Mouse (Mus musculus) c-Kit-positive CD71-positive TER-119-negative erythroid progenitor cells, embryonic 14.5 days (primary cell): Measurements from ENCODE around the gene Cyp2d10.

Experiments used
- DNase-seq: peaks from one replicate; pipeline ENCODE4 v3.0.0-alpha.2; 2013; ENCODE audit warnings: low read depth

The Cyp2d10 gene

GRCm38 (mm10) chr15:82358431-82359260 lies 48.3 kb downstream of the Cyp2d10 start:
- no peak for DNase-seq

- peak; percentile 94 for DNase-seq
Observed at GRCm38 (mm10) chr15:82354126-82354945, 52.7 kb downstream of the Cyp2d10 start, which contains the start of gene Ndufa6. Gene Ndufa6 (minus strand): TSS chr15:82354322.

- DNase-seq, result no peak
Observed at GRCm38 (mm10) chr15:82353745-82354113, 53.3 kb downstream of the Cyp2d10 start.

- no peak for DNase-seq
Observed at GRCm38 (mm10) chr15:82353078-82353744, 53.8 kb downstream of the Cyp2d10 start.
